Mouse (Mus musculus): ENCODE results near the gene Ly6g6f. TPM values are rescaled to one million over a fixed set of nuclear protein-coding genes. Genes with fewer than 3 reads are reported as not detected.

Ly6g6f gene
- polyA plus RNA-seq, 1 experiment from 2014 or later = 1.0 TPM

GRCm38 (mm10) chr17:35082841-35083576, 2.4 kb downstream of the Ly6g6f start:
- no peak for DNase-seq (ENCODE audit: low spot score)
- WGBS = 81% methylated on average over 16 of the region's 16 CpGs
- no peak overlapping the region for H3K27ac ChIP-seq

GRCm38 (mm10) chr17:35080710-35081109, 4.7 kb downstream of the Ly6g6f start:
- Histone ChIP-seq H3K27ac (no peak overlapping the region), H3K4me1 (peaks cover 43% of the 10 kb centered on the region), H3K4me3 (no peak overlapping the region), H3K36me3 (no peaks in the 10 kb centered on the region), H3K27me3 (ENCODE audit: insufficient read depth, poor library complexity, severe bottlenecking) (peaks cover 11% of the 10 kb centered on the region), H3K9me3 (no peaks in the 10 kb centered on the region)
- WGBS = 78% methylated on average over 4 of the region's 4 CpGs
- no peak for DNase-seq (ENCODE audit: low spot score)

More at GRCm38 (mm10) chr17:35082841-35083576, 2.4 kb downstream of the Ly6g6f start:
- H3K4me1 ChIP-seq = peaks cover 22% of the 10 kb centered on the region
- H3K4me3 ChIP-seq = no peak overlapping the region
- peaks cover 4% of the 10 kb centered on the region for H3K27me3 ChIP-seq (ENCODE audit: insufficient read depth, poor library complexity, severe bottlenecking)
- no peaks in the 10 kb centered on the region for H3K9me3 ChIP-seq
- no peaks in the 10 kb centered on the region for H3K36me3 ChIP-seq

- peaks cover 43% of the 10 kb centered on the region for H3K4me1 ChIP-seq
- DNase-seq (ENCODE audit: low spot score) = no peak
- H3K36me3 ChIP-seq = no peaks in the 10 kb centered on the region
- H3K27me3 ChIP-seq (ENCODE audit: insufficient read depth, poor library complexity, severe bottlenecking) = peaks cover 11% of the 10 kb centered on the region
- H3K9me3 ChIP-seq = no peaks in the 10 kb centered on the region
- 40% methylated on average over 6 of the region's 6 CpGs for WGBS
- H3K4me3 ChIP-seq = peak overlapping the region; percentile 37; the same call in 1 of the 2 replicates
- peak overlapping the region; percentile 6; the same call in 1 of the 2 replicates for H3K27ac ChIP-seq
Measured at GRCm38 (mm10) chr17:35080248-35080647, 5.2 kb downstream of the Ly6g6f start.

GRCm38 (mm10) chr17:35079778-35080177, 5.6 kb downstream of the Ly6g6f start:
- H3K9me3 ChIP-seq = no peaks in the 10 kb centered on the region
- WGBS = 11% methylated on average over 9 of the region's 9 CpGs
- H3K36me3 ChIP-seq = no peaks in the 10 kb centered on the region
- peaks cover 43% of the 10 kb centered on the region for H3K4me1 ChIP-seq
- H3K27me3 ChIP-seq (ENCODE audit: insufficient read depth, poor library complexity, severe bottlenecking) = peaks cover 11% of the 10 kb centered on the region
- H3K4me3 ChIP-seq = peak overlapping the region; percentile 37; the same call in 1 of the 2 replicates
- DNase-seq (ENCODE audit: low spot score) = peak; percentile 86
- peak overlapping the region; percentile 6; the same call in 1 of the 2 replicates for H3K27ac ChIP-seq

DNA sequence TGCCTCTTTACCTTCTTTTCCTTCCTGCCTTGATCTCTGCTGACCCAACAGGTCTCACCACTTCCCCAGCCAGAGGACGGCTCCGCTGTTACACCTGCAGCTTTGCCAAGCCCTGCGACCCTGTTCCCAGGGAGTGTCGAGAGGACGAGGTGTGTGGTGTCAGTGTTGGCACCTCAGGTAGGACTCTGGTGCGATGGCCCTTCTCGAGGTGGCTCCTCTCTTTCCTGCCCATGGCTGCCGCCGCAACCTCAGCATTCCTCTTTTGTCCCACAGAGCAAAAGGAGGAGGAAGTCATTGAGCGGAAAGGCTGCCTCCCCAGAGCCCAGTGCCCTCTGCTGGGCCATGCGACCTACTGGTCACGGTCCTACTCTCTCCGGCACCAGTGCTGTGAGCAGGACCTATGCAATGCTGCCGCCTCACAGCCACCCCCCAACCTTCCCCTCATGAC, 7.6 kb downstream of the Ly6g6f start, which contains the start of gene Ly6g6d:
Gene Ly6g6d (minus strand): TSS at position 280 of the 448 bp plus-strand sequence.
- Histone ChIP-seq H3K36me3 (no peaks in the 10 kb centered on the region), H3K4me1 (peaks cover 50% of the 10 kb centered on the region), H3K4me3 (peak within 1 kb of the TSS; percentile 52), H3K27me3 (ENCODE audit: insufficient read depth, poor library complexity, severe bottlenecking) (peaks cover 18% of the 10 kb centered on the region), H3K9me3 (no peaks in the 10 kb centered on the region), H3K27ac (peak within 1 kb of the TSS; percentile 78)
- WGBS = 16% methylated on average over 14 of the region's 14 CpGs
- peak; percentile 84 for DNase-seq (ENCODE audit: low spot score)

GRCm38 (mm10) chr17:35077285-35077684, 8.1 kb downstream of the Ly6g6f start:
- H3K4me1 ChIP-seq = peaks cover 50% of the 10 kb centered on the region
- H3K9me3 ChIP-seq = no peaks in the 10 kb centered on the region
- H3K4me3 ChIP-seq = peak overlapping the region; percentile 52
- DNase-seq (ENCODE audit: low spot score) = no peak
- WGBS = 31% methylated on average over 2 of the region's 2 CpGs
- peak overlapping the region; percentile 78 for H3K27ac ChIP-seq
- H3K36me3 ChIP-seq = no peaks in the 10 kb centered on the region
- H3K27me3 ChIP-seq (ENCODE audit: insufficient read depth, poor library complexity, severe bottlenecking) = peaks cover 18% of the 10 kb centered on the region

DNA sequence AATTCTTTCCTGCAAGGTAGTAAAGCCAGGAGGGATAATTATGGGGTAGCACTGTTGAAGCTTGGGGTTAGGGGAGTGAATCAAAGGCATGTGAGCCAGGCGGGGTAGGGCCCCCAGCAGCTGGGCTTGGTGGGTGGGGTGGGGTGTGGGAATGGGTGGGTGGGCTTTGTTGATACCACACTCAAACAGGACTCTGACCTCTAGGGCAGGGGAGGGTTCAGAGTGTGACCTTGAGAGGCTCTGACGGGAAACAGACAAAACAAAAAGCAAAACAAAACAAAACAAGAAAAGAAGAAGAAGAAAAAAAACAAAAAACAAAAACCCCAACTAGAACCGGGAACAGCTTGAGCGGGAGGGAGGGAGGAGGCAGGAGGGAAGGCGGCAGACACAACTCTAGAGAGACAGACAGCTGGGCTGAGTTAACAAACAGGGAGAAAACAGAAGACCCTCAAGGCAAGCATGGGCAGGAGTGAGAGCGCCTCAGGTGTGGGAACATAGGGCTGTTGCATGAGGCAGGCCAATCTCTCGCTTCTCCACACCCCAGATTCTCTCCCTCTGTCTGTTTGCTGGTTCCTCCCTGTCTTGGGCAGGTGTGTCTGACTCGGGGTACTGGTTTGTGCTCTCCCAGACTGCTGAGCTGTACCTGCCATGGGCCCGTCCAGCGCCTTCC, 8.8 kb downstream of the Ly6g6f start, which contains the start of gene Ly6g6e:
Gene Ly6g6e (plus strand): TSS at position 396 of the 670 bp plus-strand sequence.
- WGBS = 33% methylated on average over 10 of the region's 10 CpGs
- Histone ChIP-seq H3K27me3 (ENCODE audit: insufficient read depth, poor library complexity, severe bottlenecking) (peaks cover 18% of the 10 kb centered on the region), H3K4me1 (peaks cover 50% of the 10 kb centered on the region), H3K9me3 (no peaks in the 10 kb centered on the region), H3K4me3 (peak within 1 kb of the TSS; percentile 52), H3K36me3 (no peaks in the 10 kb centered on the region), H3K27ac (peak within 1 kb of the TSS; percentile 78)
- DNase-seq (ENCODE audit: low spot score) = no peak

GRCm38 (mm10) chr17:35074097-35074496, 11.3 kb downstream of the Ly6g6f start:
- H3K9me3 ChIP-seq = no peaks in the 10 kb centered on the region
- H3K27me3 ChIP-seq (ENCODE audit: insufficient read depth, poor library complexity, severe bottlenecking) = peaks cover 21% of the 10 kb centered on the region
- 0 out of 2 replicates have a peak overlapping the region, but pooled peaks have one; percentile 3 for H3K4me3 ChIP-seq
- 48% methylated on average over 17 of the region's 17 CpGs for WGBS
- H3K36me3 ChIP-seq = no peaks in the 10 kb centered on the region
- H3K27ac ChIP-seq = 0 out of 2 replicates have a peak overlapping the region, but pooled peaks have one; percentile 29
- DNase-seq (ENCODE audit: low spot score) = no peak
- H3K4me1 ChIP-seq = peaks cover 34% of the 10 kb centered on the region

DNA sequence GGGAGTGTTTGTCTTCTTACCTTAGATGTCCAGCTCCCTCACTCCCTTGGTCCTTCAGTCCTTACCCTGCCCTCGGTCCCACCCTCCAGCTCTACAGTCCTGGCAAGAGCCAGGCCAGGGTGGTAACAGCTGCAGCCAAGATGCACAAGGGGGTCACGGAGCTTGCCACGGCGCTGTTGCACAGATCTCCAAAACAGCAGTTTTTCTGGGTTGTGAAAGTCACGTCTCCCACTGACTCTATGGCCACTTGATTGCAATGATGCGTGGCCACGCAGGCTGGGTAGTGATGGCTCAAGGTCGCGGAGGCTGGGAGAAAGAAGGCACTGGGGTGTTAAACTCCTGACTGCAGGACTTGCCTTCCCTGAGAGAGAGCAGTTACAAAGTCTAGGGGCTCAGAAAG, 14.0 kb downstream of the Ly6g6f start:
- peaks cover 41% of the 10 kb centered on the region for H3K27me3 ChIP-seq (ENCODE audit: insufficient read depth, poor library complexity, severe bottlenecking)
- DNase-seq (ENCODE audit: low spot score) = no peak
- no peak overlapping the region for H3K4me3 ChIP-seq
- H3K36me3 ChIP-seq = no peaks in the 10 kb centered on the region
- no peaks in the 10 kb centered on the region for H3K9me3 ChIP-seq
- H3K4me1 ChIP-seq = peaks cover 15% of the 10 kb centered on the region
- 75% methylated on average over 9 of the region's 9 CpGs for whole genome bisulfite sequencing
- no peak overlapping the region for H3K27ac ChIP-seq

DNA sequence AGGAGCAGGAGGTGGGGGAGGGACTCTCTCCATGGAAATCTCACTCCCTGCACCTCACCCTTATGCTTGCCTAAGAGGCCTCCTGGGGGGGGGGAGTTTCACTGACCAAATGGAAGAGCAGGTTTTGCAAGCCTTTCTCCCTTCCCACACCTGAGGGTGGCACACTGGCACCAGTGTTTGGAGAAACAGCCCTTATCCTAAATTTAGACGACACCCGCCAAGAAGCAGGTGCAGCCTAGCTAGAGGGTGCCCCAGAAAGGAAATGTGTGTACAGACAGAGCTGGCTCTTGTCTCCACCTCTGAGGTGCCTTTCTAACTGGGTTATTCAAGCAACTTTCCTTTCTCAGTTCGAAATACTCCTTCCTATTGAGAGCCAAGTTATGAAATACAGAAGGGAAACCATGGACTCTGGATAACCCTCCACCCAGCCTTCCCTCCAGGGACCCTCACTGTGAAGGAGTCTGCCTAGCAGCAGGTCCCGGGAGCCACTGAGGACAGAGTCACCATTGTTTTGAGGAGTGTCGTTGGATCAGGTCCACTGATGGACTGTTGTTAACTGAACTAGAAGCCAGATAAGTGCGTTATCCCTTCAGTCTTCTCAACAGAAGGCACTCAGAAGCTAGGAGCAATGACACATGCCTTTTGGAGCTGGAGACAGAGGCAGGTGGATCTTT, 14.7 kb downstream of the Ly6g6f start:
- Histone ChIP-seq H3K4me1 (peaks cover 14% of the 10 kb centered on the region), H3K9me3 (no peaks in the 10 kb centered on the region), H3K27me3 (ENCODE audit: insufficient read depth, poor library complexity, severe bottlenecking) (peaks cover 49% of the 10 kb centered on the region), H3K27ac (no peak overlapping the region), H3K4me3 (no peak overlapping the region), H3K36me3 (no peaks in the 10 kb centered on the region)
- WGBS = 43% methylated on average over 6 of the region's 6 CpGs
- DNase-seq (ENCODE audit: low spot score) = no peak

GRCm38 (mm10) chr17:35068213-35068914, 17.0 kb downstream of the Ly6g6f start:
- WGBS = 77% methylated on average over 17 of the region's 17 CpGs
- peaks cover 25% of the 10 kb centered on the region for H3K4me1 ChIP-seq
- 0 out of 2 replicates have a peak, but pooled peaks cover under 1% of the 10 kb centered on the region for H3K36me3 ChIP-seq
- H3K27ac ChIP-seq = no peak overlapping the region
- DNase-seq (ENCODE audit: low spot score) = no peak
- no peak overlapping the region for H3K4me3 ChIP-seq
- H3K27me3 ChIP-seq (ENCODE audit: insufficient read depth, poor library complexity, severe bottlenecking) = peaks cover 64% of the 10 kb centered on the region
- no peaks in the 10 kb centered on the region for H3K9me3 ChIP-seq

- H3K27ac ChIP-seq = peak within 1 kb of the TSS; percentile 69
- no peak for DNase-seq (ENCODE audit: low spot score)
- H3K27me3 ChIP-seq (ENCODE audit: insufficient read depth, poor library complexity, severe bottlenecking) = peaks cover 69% of the 10 kb centered on the region
- H3K4me1 ChIP-seq = peaks cover 28% of the 10 kb centered on the region
- peaks cover 20% of the 10 kb centered on the region for H3K36me3 ChIP-seq
- H3K4me3 ChIP-seq = peak within 1 kb of the TSS; percentile 56
- H3K9me3 ChIP-seq = no peaks in the 10 kb centered on the region
- WGBS = 41% methylated on average over 10 of the region's 10 CpGs
Measured at GRCm38 (mm10) chr17:35066084-35066483, 19.3 kb downstream of the Ly6g6f start, which contains the start of gene Mpig6b. Gene Mpig6b (minus strand): TSS chr17:35066184.
